Mouse (Mus musculus): ENCODE measurements at regions not wholly inside any gene's neighbourhood (a gene's known extent, or its start where the extent isn't known, plus 50 kb on each side); places are given as distances from the start of the nearest gene placed in this dataset.

DNA sequence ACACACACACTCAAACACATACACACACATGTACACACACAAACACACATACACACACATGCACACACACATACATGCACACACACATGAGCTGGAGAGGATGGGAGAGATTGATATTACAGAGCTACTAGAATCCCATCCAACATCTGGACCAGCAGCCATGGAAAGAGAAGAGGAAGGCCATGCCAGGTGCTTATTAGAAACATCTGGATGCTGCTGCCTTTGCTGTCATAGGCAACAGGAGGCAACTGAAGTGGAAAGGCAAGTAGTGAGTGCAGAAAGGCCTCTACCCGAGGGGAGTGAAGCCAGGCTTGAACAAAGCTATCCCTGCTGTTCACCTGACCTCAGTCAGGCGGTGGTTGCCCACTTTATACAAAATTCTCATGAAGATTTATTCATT is 385.1 kb downstream of the Adra2a start:
- 55% methylated on average over 2 of the region's 2 CpGs for WGBS
- no peak for TF ChIP-seq POLR2A (IDR thresholded peaks at IDR 0.05; ENCODE audit: low read depth, low read length)
- no peak for TF ChIP-seq CTCF (IDR thresholded peaks at IDR 0.05; ENCODE audit: extremely low read depth, insufficient read length, insufficient replicate concordance, low read depth, low read length)
- H3K36me3 ChIP-seq (ENCODE audit: control insufficient read depth, insufficient read depth, low read length): no peaks in the 10 kb centered on the region
- H3K4me3 ChIP-seq (ENCODE audit: low read depth, low read length): no peak overlapping the region
- no peak overlapping the region for H3K27ac ChIP-seq (ENCODE audit: insufficient read depth, low read depth, low read length)
- no peaks in the 10 kb centered on the region for H3K4me1 ChIP-seq (ENCODE audit: control insufficient read depth, insufficient read depth, insufficient read length, low read length)
- H3K27me3 ChIP-seq (ENCODE audit: control insufficient read depth, insufficient read depth, low read length): no peaks in the 10 kb centered on the region

DNA sequence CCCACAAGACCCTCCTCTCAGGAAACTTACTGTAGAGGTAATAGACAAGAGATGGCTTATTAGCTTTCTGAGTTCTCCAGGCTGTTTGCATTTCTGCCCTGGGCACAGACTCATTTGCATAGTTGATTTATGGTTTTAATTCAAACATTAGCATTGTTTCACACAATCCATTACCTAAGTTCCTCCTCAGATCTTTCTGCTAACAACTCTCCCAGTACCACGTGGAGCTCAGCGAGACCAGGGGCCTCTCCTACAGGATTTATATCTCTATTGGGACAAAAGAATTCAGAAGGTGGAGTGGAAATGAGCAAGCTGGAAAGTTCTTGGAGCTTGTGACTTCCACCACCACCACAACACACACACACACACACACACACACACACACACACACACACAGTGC is 396.8 kb downstream of the Adra2a start:
- H3K36me3 ChIP-seq (ENCODE audit: control insufficient read depth, insufficient read depth, low read length): no peaks in the 10 kb centered on the region
- WGBS: 30% methylated on average over 2 of the region's 2 CpGs
- no peaks in the 10 kb centered on the region for H3K27me3 ChIP-seq (ENCODE audit: control insufficient read depth, insufficient read depth, low read length)
- no peak overlapping the region for H3K4me3 ChIP-seq (ENCODE audit: low read depth, low read length)
- H3K27ac ChIP-seq (ENCODE audit: insufficient read depth, low read depth, low read length): no peak overlapping the region
- TF ChIP-seq CTCF (IDR thresholded peaks at IDR 0.05; ENCODE audit: extremely low read depth, insufficient read length, insufficient replicate concordance, low read depth, low read length): no peak
- no peak for TF ChIP-seq POLR2A (IDR thresholded peaks at IDR 0.05; ENCODE audit: low read depth, low read length)
- H3K4me1 ChIP-seq (ENCODE audit: control insufficient read depth, insufficient read depth, insufficient read length, low read length): no peaks in the 10 kb centered on the region

DNA sequence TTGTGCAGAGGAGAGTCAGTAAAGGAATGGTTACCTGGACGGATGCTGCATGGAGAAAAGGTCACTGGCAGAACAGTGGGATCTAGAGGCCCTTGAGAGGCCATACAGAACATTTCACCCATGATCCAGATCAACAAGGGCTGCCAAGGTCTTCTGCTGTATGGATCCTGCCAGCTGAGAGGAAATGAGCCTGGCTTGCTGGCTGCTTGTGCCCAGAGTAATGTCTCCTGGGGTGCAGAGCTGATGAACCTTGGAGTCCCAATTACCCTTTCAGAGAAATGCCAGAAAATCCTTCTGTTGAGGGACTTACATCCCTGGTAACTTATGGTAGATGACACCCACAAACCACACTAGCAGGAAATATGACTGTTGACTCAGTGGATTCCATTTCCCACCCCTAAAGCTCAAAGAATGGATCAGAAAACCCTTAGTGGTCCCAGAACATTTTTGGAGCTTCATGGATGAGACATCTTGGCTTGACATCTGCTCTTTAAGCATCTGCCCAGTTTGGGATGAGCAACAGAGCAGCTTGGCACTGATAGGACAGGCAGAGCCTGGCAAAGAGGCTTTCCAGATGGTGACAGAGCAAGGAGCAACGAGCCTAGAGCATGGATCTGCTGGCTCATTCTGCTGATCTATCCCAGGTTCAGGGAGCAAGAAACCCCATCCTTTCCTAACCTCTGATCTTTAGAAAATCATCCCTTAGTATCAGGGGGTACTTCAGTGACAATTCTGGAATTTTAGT is 416.6 kb downstream of the Adra2a start:
- H3K4me3 ChIP-seq (ENCODE audit: low read depth, low read length): no peak overlapping the region
- no peak overlapping the region for H3K27ac ChIP-seq (ENCODE audit: insufficient read depth, low read depth, low read length)
- peaks cover 11% of the 10 kb centered on the region; the same call in 1 of the 2 replicates for H3K4me1 ChIP-seq (ENCODE audit: control insufficient read depth, insufficient read depth, insufficient read length, low read length)
- no peaks in the 10 kb centered on the region for H3K36me3 ChIP-seq (ENCODE audit: control insufficient read depth, insufficient read depth, low read length)
- no peak for TF ChIP-seq POLR2A (IDR thresholded peaks at IDR 0.05; ENCODE audit: low read depth, low read length)
- TF ChIP-seq CTCF (IDR thresholded peaks at IDR 0.05; ENCODE audit: extremely low read depth, insufficient read length, insufficient replicate concordance, low read depth, low read length): no peak
- WGBS: 70% methylated on average over 2 of the region's 2 CpGs
- no peaks in the 10 kb centered on the region for H3K27me3 ChIP-seq (ENCODE audit: control insufficient read depth, insufficient read depth, low read length)

DNA sequence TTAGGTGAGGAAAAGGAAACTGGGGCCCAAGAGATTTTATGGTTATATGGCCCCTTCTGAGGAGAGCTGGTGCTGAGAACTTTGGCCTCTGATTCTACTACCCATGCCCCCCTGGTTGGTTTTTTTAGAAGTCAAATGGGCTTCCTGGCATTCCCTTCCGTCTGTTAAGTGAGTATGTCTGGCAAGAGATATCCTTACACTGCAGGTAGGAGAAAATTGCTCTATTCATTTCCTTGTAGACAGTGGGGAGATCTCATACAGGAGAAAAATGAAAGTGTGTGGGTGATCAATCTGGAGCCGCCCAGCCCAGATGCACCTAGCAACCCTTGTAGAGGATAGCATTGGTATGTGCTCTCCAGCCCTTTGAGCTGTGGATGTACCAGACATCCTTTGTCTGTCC is 418.5 kb downstream of the Adra2a start:
- no peaks in the 10 kb centered on the region for H3K27me3 ChIP-seq (ENCODE audit: control insufficient read depth, insufficient read depth, low read length)
- peaks cover 11% of the 10 kb centered on the region; the same call in 1 of the 2 replicates for H3K4me1 ChIP-seq (ENCODE audit: control insufficient read depth, insufficient read depth, insufficient read length, low read length)
- H3K4me3 ChIP-seq (ENCODE audit: low read depth, low read length): no peak overlapping the region
- no peak overlapping the region for H3K27ac ChIP-seq (ENCODE audit: insufficient read depth, low read depth, low read length)
- no peak for TF ChIP-seq CTCF (IDR thresholded peaks at IDR 0.05; ENCODE audit: extremely low read depth, insufficient read length, insufficient replicate concordance, low read depth, low read length)
- no peak for TF ChIP-seq POLR2A (IDR thresholded peaks at IDR 0.05; ENCODE audit: low read depth, low read length)
- H3K36me3 ChIP-seq (ENCODE audit: control insufficient read depth, insufficient read depth, low read length): no peaks in the 10 kb centered on the region
- WGBS: 31% methylated on average over 2 of the region's 2 CpGs

DNA sequence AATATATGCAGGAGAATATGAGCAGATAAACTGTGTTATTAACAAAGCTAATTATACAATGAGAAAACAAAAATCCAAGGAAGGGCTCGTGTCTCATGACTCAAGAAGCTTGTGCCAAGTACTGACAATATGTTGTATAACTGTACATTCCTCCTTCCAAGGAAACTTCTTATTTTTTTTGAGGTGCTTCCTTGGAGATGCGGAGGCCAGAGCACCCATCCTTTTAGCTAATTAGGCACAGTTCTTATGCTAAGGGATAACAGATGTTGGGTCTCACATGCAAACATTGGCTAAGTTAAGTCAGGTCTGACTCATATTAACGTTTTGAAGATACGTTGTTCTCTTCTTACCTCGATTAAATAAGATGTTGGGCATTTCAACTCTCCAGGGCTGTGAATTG is 426.1 kb downstream of the Adra2a start:
- H3K4me1 ChIP-seq (ENCODE audit: control insufficient read depth, insufficient read depth, insufficient read length, low read length): no peaks in the 10 kb centered on the region
- no peaks in the 10 kb centered on the region for H3K36me3 ChIP-seq (ENCODE audit: control insufficient read depth, insufficient read depth, low read length)
- WGBS: 76% methylated on average over 5 of the region's 5 CpGs
- no peaks in the 10 kb centered on the region for H3K27me3 ChIP-seq (ENCODE audit: control insufficient read depth, insufficient read depth, low read length)
- H3K27ac ChIP-seq (ENCODE audit: insufficient read depth, low read depth, low read length): no peak overlapping the region
- TF ChIP-seq POLR2A (IDR thresholded peaks at IDR 0.05; ENCODE audit: low read depth, low read length): no peak
- TF ChIP-seq CTCF (IDR thresholded peaks at IDR 0.05; ENCODE audit: extremely low read depth, insufficient read length, insufficient replicate concordance, low read depth, low read length): no peak
- no peak overlapping the region for H3K4me3 ChIP-seq (ENCODE audit: low read depth, low read length)

DNA sequence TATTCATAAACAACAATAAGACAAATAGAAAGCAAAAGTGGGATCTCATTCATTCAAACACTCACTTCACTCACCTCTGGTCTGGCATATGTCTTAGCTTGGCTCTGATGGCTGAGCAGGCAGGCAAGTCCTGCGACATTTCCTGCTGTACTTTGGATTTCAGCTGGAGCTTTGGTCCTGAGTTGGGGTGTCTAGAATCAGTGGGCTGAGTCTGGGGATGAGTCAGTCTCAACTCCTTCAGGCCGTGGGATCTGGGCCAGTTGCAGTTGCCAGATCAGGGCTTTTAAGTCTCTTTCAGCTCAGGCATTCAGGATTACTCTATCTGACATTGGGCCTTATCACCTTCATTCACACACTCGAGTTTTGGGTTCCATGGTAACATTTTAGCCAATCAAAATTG is 454.1 kb downstream of the Adra2a start:
- Histone ChIP-seq H3K27me3 (ENCODE audit: control insufficient read depth, insufficient read depth, low read length) (no peaks in the 10 kb centered on the region), H3K36me3 (ENCODE audit: control insufficient read depth, insufficient read depth, low read length) (no peaks in the 10 kb centered on the region), H3K4me3 (ENCODE audit: low read depth, low read length) (no peak overlapping the region), H3K27ac (ENCODE audit: insufficient read depth, low read depth, low read length) (no peak overlapping the region), H3K4me1 (ENCODE audit: control insufficient read depth, insufficient read depth, insufficient read length, low read length) (no peaks in the 10 kb centered on the region)
- TF ChIP-seq POLR2A (IDR thresholded peaks at IDR 0.05; ENCODE audit: low read depth, low read length) (no peak), CTCF (IDR thresholded peaks at IDR 0.05; ENCODE audit: extremely low read depth, insufficient read length, insufficient replicate concordance, low read depth, low read length) (no peak)
- 32% methylated on average over 3 of the region's 3 CpGs for WGBS

DNA sequence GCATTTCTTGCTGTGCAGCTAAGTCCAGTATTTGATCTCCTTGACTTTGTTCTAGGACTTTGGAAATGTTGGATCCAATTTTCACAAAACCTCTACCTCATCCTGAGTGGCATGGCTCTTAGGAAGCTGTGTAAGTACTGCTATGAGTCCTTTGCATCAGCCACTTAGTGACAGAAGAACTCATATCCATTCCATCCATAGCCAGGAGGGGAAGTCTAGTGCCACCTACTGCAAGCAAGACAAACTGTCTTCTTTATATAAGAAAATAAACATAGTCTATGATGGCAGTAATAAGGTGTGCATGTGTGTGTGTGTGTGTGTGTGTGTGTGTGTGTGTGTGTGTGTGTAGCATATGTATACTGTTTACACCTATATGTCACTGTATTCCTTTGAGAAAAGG is 489.9 kb downstream of the Adra2a start:
- Histone ChIP-seq H3K27me3 (ENCODE audit: control insufficient read depth, insufficient read depth, low read length) (no peaks in the 10 kb centered on the region), H3K27ac (ENCODE audit: insufficient read depth, low read depth, low read length) (no peak overlapping the region), H3K4me1 (ENCODE audit: control insufficient read depth, insufficient read depth, insufficient read length, low read length) (no peaks in the 10 kb centered on the region), H3K36me3 (ENCODE audit: control insufficient read depth, insufficient read depth, low read length) (no peaks in the 10 kb centered on the region), H3K4me3 (ENCODE audit: low read depth, low read length) (no peak overlapping the region)
- no peak for TF ChIP-seq CTCF (IDR thresholded peaks at IDR 0.05; ENCODE audit: extremely low read depth, insufficient read length, insufficient replicate concordance, low read depth, low read length)
- TF ChIP-seq POLR2A (IDR thresholded peaks at IDR 0.05; ENCODE audit: low read depth, low read length): no peak
